Mouse (Mus musculus) megakaryocyte-erythroid progenitor cell, adult 5 weeks (primary cell): ENCODE measurements around the gene Eif2b2. TPM values are rescaled to one million over a fixed set of nuclear protein-coding genes. Genes with fewer than 3 reads are reported as not detected.

Experiments
- polyA plus RNA-seq: library from polyadenylated mRNA; stranded (reverse); fragments of >175 nt; gene quantifications from 2 replicates; pipeline ENCODE4 v1.2.3, GENCODE M21; 2012

Gene Eif2b2
- polyA plus RNA-seq = 234 and 376 TPM in 2 replicates

GRCm38 (mm10) chr12:85219236-85219904 is at the start of gene Eif2b2:
Gene Eif2b2 (plus strand): TSS chr12:85219481.

GRCm38 (mm10) chr12:85177740-85178239 is 41.5 kb upstream of the Eif2b2 start, which contains the start of gene Pgf:
Gene Pgf (minus strand): TSS chr12:85177790.

DNA sequence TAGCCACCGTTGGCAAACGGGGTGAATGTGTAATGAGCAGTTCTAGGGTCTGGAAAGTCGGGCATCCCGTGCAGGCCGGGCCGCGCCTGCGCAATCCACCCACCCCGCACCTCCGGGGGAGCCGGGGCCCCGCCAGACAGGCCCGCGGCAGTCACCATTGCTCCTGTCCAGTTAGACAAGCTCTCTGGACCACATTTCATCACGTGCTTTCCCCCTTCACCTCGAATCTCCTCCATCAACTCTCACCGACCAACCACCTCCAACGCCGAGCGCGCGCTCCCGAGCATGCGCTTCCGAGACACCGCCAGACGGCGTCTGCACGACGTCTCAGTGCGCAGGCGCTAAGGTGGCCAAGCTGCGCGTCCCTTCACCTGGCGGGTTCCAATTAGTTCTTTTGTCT is 51.0 kb downstream of the Eif2b2 start, which contains the start of gene Mlh3:
Gene Mlh3, minus strand, starts transcription at position 281 of the 400 bp plus-strand sequence.

Other genes starting within 250 kb of the Eif2b2 start
- gene Fcf1, start 248.6 kb upstream of the Eif2b2 start, polyA plus RNA-seq = 13.0 and 18.4 TPM in 2 replicates
- 3.2 and 3.4 TPM in 2 replicates for gene Arel1, start 248.6 kb upstream of the Eif2b2 start, polyA plus RNA-seq
- gene Ylpm1, start 223.2 kb upstream of the Eif2b2 start, polyA plus RNA-seq = 34.4 and 42.6 TPM in 2 replicates
- 1.6 and 1.9 TPM in 2 replicates for gene Prox2, start 108.7 kb upstream of the Eif2b2 start, polyA plus RNA-seq
- 494 and 513 TPM in 2 replicates for gene Dlst, start 108.6 kb upstream of the Eif2b2 start, polyA plus RNA-seq
- 0.27 and 0.35 TPM in 2 replicates for gene Rps6kl1, start 68.2 kb upstream of the Eif2b2 start, polyA plus RNA-seq
- 0.32 and 0.35 TPM in 2 replicates for gene Pgf, start 41.7 kb upstream of the Eif2b2 start, polyA plus RNA-seq
- gene Mlh3, start 51.1 kb downstream of the Eif2b2 start, polyA plus RNA-seq = 0.48 and 0.49 TPM in 2 replicates
- gene Acyp1, start 69.0 kb downstream of the Eif2b2 start, polyA plus RNA-seq = 39.7 and 46.6 TPM in 2 replicates
- 0.02 and 0.04 TPM in 2 replicates for gene Zc2hc1c, start 69.1 kb downstream of the Eif2b2 start, polyA plus RNA-seq
- gene Nek9, start 119.9 kb downstream of the Eif2b2 start, polyA plus RNA-seq = 9.7 and 12.2 TPM in 2 replicates
- gene Tmed10, start 155.4 kb downstream of the Eif2b2 start, polyA plus RNA-seq = 299 and 389 TPM in 2 replicates